Mouse (Mus musculus): ENCODE measurements around the gene Pnrc1. TPM values are rescaled to one million over a fixed set of nuclear protein-coding genes. Genes with fewer than 3 reads are reported as not detected.

Pnrc1 gene
- total and polyA plus RNA-seq, 3 experiments = 39.8 to 170 (median 151) TPM

- Histone ChIP-seq H3K27me3 (ENCODE audit: control insufficient read depth, insufficient read depth, low read length) (no peaks in the 10 kb centered on the region), H3K27ac (no peak overlapping the region), H3K4me3 (no peak overlapping the region), H3K79me2 (replicated peaks; ENCODE audit: control insufficient read depth, insufficient read depth, low read length) (no peaks in the 10 kb centered on the region), H3K9ac (ENCODE audit: low read depth, low read length) (no peak overlapping the region), H3K36me3 (ENCODE audit: control insufficient read depth, insufficient read depth, low read length) (no peaks in the 10 kb centered on the region), H3K4me1 (ENCODE audit: control insufficient read depth, insufficient read depth, low read length) (peaks cover 1% of the 10 kb centered on the region)
- DNase-seq = peak; percentile 56 to 84
- intact Hi-C loops (cut with DNase I) = loop anchor here (1.0 to 5.0 kb wide), 5 partner anchors 32 to 168 kb away; partner anchors contain the start of genes Pm20d2 and Srsf12
- 13% methylated on average over 16 of the region's 16 CpGs for WGBS
- TF ChIP-seq POLR2A (IDR thresholded peaks at IDR 0.05; ENCODE audit: insufficient read depth, low read depth, low read length) = no peak
- TF ChIP-seq CTCF (IDR thresholded peaks at IDR 0.05) = peak; percentile 90
These were observed 2.7 kb upstream of the Pnrc1 start for GRCm38 (mm10) chr4:33292409-33293370.

GRCm38 (mm10) chr4:33290878-33291277, 915 bp upstream of the Pnrc1 start:
- H3K4me1 ChIP-seq (ENCODE audit: control insufficient read depth, insufficient read depth, low read length) = peaks cover 1% of the 10 kb centered on the region
- H3K9ac ChIP-seq (ENCODE audit: low read depth, low read length) = no peak overlapping the region
- H3K79me2 ChIP-seq (replicated peaks; ENCODE audit: control insufficient read depth, insufficient read depth, low read length) = no peaks in the 10 kb centered on the region
- WGBS = 60% methylated on average over 4 of the region's 4 CpGs
- no peaks in the 10 kb centered on the region for H3K27me3 ChIP-seq (ENCODE audit: control insufficient read depth, insufficient read depth, low read length)
- no peaks in the 10 kb centered on the region for H3K36me3 ChIP-seq (ENCODE audit: control insufficient read depth, insufficient read depth, low read length)
- intact Hi-C loops (cut with DNase I) = loop anchor here (5.0 kb wide), 1 partner anchor 104 kb away; the partner anchor contains the start of gene Pm20d2
- no peak overlapping the region for H3K4me3 ChIP-seq
- H3K27ac ChIP-seq = no peak overlapping the region
- TF ChIP-seq CTCF (IDR thresholded peaks at IDR 0.05) (peak; percentile 48), POLR2A (IDR thresholded peaks at IDR 0.05; ENCODE audit: insufficient read depth, low read depth, low read length) (no peak), EP300 (IDR thresholded peaks at IDR 0.05; ENCODE audit: insufficient read depth, low read depth, low read length) (no peak)
- DNase-seq = no peak

GRCm38 (mm10) chr4:33289106-33289650, 785 bp downstream of the Pnrc1 start:
- peaks cover 1% of the 10 kb centered on the region for H3K4me1 ChIP-seq (ENCODE audit: control insufficient read depth, insufficient read depth, low read length)
- H3K27ac ChIP-seq = no peak overlapping the region; the same call in 1 of the 2 replicates

GRCm38 (mm10) chr4:33285448-33285847, 4.5 kb downstream of the Pnrc1 start:
- peaks cover 1% of the 10 kb centered on the region for H3K4me1 ChIP-seq (ENCODE audit: control insufficient read depth, insufficient read depth, low read length)
- H3K36me3 ChIP-seq (ENCODE audit: control insufficient read depth, insufficient read depth, low read length) = no peaks in the 10 kb centered on the region
- 85% methylated on average over 8 of the region's 8 CpGs for WGBS
- H3K9ac ChIP-seq (ENCODE audit: low read depth, low read length) = no peak overlapping the region
- H3K27ac ChIP-seq = no peak overlapping the region
- H3K27me3 ChIP-seq (ENCODE audit: control insufficient read depth, insufficient read depth, low read length) = no peaks in the 10 kb centered on the region
- no peak for DNase-seq
- no peak for TF ChIP-seq EP300 (IDR thresholded peaks at IDR 0.05; ENCODE audit: insufficient read depth, low read depth, low read length)
- TF ChIP-seq CTCF (IDR thresholded peaks at IDR 0.05) = no peak
- no peak for TF ChIP-seq POLR2A (IDR thresholded peaks at IDR 0.05; ENCODE audit: insufficient read depth, low read depth, low read length)
- no peak overlapping the region for H3K4me3 ChIP-seq
- intact Hi-C loops (cut with DNase I) = no loop called here
- no peaks in the 10 kb centered on the region for H3K79me2 ChIP-seq (replicated peaks; ENCODE audit: control insufficient read depth, insufficient read depth, low read length)

More at GRCm38 (mm10) chr4:33289106-33289650, 785 bp downstream of the Pnrc1 start:
- intact Hi-C loops (cut with DNase I) = no loop called here
- TF ChIP-seq POLR2A (IDR thresholded peaks at IDR 0.05; ENCODE audit: insufficient read depth, low read depth, low read length) (no peak), EP300 (IDR thresholded peaks at IDR 0.05; ENCODE audit: insufficient read depth, low read depth, low read length) (no peak), CTCF (IDR thresholded peaks at IDR 0.05) (no peak)
- Histone ChIP-seq H3K79me2 (replicated peaks; ENCODE audit: control insufficient read depth, insufficient read depth, low read length) (no peaks in the 10 kb centered on the region), H3K4me3 (peak overlapping the region; percentile 51; the same call in 1 of the 2 replicates), H3K27me3 (ENCODE audit: control insufficient read depth, insufficient read depth, low read length) (no peaks in the 10 kb centered on the region), H3K36me3 (ENCODE audit: control insufficient read depth, insufficient read depth, low read length) (no peaks in the 10 kb centered on the region), H3K9ac (ENCODE audit: low read depth, low read length) (no peak overlapping the region)
- no peak for DNase-seq
- WGBS = 81% methylated on average over 12 of the region's 12 CpGs

- H3K36me3 ChIP-seq (ENCODE audit: control insufficient read depth, insufficient read depth, low read length) = no peaks in the 10 kb centered on the region
- no peaks in the 10 kb centered on the region for H3K79me2 ChIP-seq (replicated peaks; ENCODE audit: control insufficient read depth, insufficient read depth, low read length)
- no peak overlapping the region for H3K9ac ChIP-seq (ENCODE audit: low read depth, low read length)
- peaks cover 1% of the 10 kb centered on the region for H3K4me1 ChIP-seq (ENCODE audit: control insufficient read depth, insufficient read depth, low read length)
- H3K27ac ChIP-seq = no peak overlapping the region
- H3K4me3 ChIP-seq = no peak overlapping the region
- 59% methylated on average over 5 of the region's 5 CpGs for WGBS
- no peaks in the 10 kb centered on the region for H3K27me3 ChIP-seq (ENCODE audit: control insufficient read depth, insufficient read depth, low read length)
- TF ChIP-seq POLR2A (IDR thresholded peaks at IDR 0.05; ENCODE audit: insufficient read depth, low read depth, low read length) (no peak), EP300 (IDR thresholded peaks at IDR 0.05; ENCODE audit: insufficient read depth, low read depth, low read length) (no peak), CTCF (IDR thresholded peaks at IDR 0.05) (no peak)
- intact Hi-C loops (cut with DNase I) = no loop called here
- no peak for DNase-seq
These were observed 5.7 kb downstream of the Pnrc1 start for GRCm38 (mm10) chr4:33284083-33284880.

All from heart, adult 2 months (tissue).